Mouse (Mus musculus) CD4-positive, CD25-positive, alpha-beta regulatory T cell, adult 2 months (primary cell): Measurements from ENCODE around the gene Lamp2.
"Not testable (repeated sequence)": the region's sequence is repeated elsewhere in the genome, so short reads cannot be mapped to it uniquely, and the experiment has no call there.

Source experiments
- DNase-seq: peaks from one replicate; pipeline ENCODE4 v3.0.0-alpha.2; 2012; ENCODE audit warnings: low read depth, low spot score

Lamp2 gene

GRCm38 (mm10) chrX:38455890-38456634, at the start of gene Lamp2:
TSS of gene Lamp2 (minus strand) at chrX:38456454.
- peak; percentile 85 for DNase-seq

GRCm38 (mm10) chrX:38504846-38505245, 48.6 kb upstream of the Lamp2 start:
- DNase-seq: no peak

GRCm38 (mm10) chrX:38502182-38502581, 45.9 kb upstream of the Lamp2 start:
- peak; percentile 24 for DNase-seq

- DNase-seq: not testable (repeated sequence)
These were observed 29.2 kb upstream of the Lamp2 start for GRCm38 (mm10) chrX:38485464-38485863.

GRCm38 (mm10) chrX:38478583-38478982, 22.3 kb upstream of the Lamp2 start:
- DNase-seq: no peak

- peak; percentile 64 for DNase-seq
These were observed 17.5 kb upstream of the Lamp2 start for GRCm38 (mm10) chrX:38473537-38474299.

GRCm38 (mm10) chrX:38473164-38473536, 16.9 kb upstream of the Lamp2 start:
- no peak for DNase-seq

GRCm38 (mm10) chrX:38466236-38466635, 10.0 kb upstream of the Lamp2 start:
- DNase-seq: no peak

- no peak for DNase-seq
These were observed 6.9 kb upstream of the Lamp2 start for GRCm38 (mm10) chrX:38463160-38463559.

GRCm38 (mm10) chrX:38462101-38462500, 5.8 kb upstream of the Lamp2 start:
- no peak for DNase-seq

GRCm38 (mm10) chrX:38460887-38461286, 4.6 kb upstream of the Lamp2 start:
- DNase-seq: peak; percentile 15

GRCm38 (mm10) chrX:38459076-38459475, 2.8 kb upstream of the Lamp2 start:
- no peak for DNase-seq

GRCm38 (mm10) chrX:38456635-38457006, 367 bp upstream of the Lamp2 start:
- no peak for DNase-seq

- no peak for DNase-seq
These were observed 780 bp downstream of the Lamp2 start for GRCm38 (mm10) chrX:38455474-38455873.

- DNase-seq: no peak
These were observed 1.4 kb downstream of the Lamp2 start for GRCm38 (mm10) chrX:38454900-38455299.

GRCm38 (mm10) chrX:38453924-38454323, 2.3 kb downstream of the Lamp2 start:
- DNase-seq: no peak

- DNase-seq: no peak
These were observed 5.8 kb downstream of the Lamp2 start for GRCm38 (mm10) chrX:38450476-38450875.

- DNase-seq: no peak
These were observed 10.5 kb downstream of the Lamp2 start for GRCm38 (mm10) chrX:38445705-38446104.

- DNase-seq: no peak
These were observed 13.8 kb downstream of the Lamp2 start for GRCm38 (mm10) chrX:38442425-38442824.

- DNase-seq: no peak
These were observed 16.6 kb downstream of the Lamp2 start for GRCm38 (mm10) chrX:38439629-38440028.

GRCm38 (mm10) chrX:38438147-38438791, 18.0 kb downstream of the Lamp2 start:
- DNase-seq: peak; percentile 75

GRCm38 (mm10) chrX:38429455-38429854, 26.8 kb downstream of the Lamp2 start:
- DNase-seq: no peak
